Mouse (Mus musculus) monocyte, adult 5-6 weeks (primary cell): Measurements from ENCODE around the gene Pign. TPM values are rescaled to one million over a fixed set of nuclear protein-coding genes. Genes with fewer than 3 reads are reported as not detected.

ENCODE experiments used
- ATAC-seq: fragments of 153-309, 156-312 bp; replicated peaks from 2 replicates; pipeline ENCODE4 v1.8.0; 2017; ENCODE audit warnings: mild to moderate bottlenecking; ENCODE audit not compliant: low TSS enrichment, insufficient number of reproducible peaks, severe bottlenecking, poor library complexity, low FRiP score
- total RNA-seq: library from RNA; stranded (forward); fragments of 200-1000, 200-491, 200-594 nt; gene quantifications from 3 replicates; pipeline ENCODE4 v1.2.3, GENCODE M21; 2017

The Pign gene
- 23.6 to 55.7 TPM (median 29.9 TPM) in 3 replicates for total RNA-seq

DNA sequence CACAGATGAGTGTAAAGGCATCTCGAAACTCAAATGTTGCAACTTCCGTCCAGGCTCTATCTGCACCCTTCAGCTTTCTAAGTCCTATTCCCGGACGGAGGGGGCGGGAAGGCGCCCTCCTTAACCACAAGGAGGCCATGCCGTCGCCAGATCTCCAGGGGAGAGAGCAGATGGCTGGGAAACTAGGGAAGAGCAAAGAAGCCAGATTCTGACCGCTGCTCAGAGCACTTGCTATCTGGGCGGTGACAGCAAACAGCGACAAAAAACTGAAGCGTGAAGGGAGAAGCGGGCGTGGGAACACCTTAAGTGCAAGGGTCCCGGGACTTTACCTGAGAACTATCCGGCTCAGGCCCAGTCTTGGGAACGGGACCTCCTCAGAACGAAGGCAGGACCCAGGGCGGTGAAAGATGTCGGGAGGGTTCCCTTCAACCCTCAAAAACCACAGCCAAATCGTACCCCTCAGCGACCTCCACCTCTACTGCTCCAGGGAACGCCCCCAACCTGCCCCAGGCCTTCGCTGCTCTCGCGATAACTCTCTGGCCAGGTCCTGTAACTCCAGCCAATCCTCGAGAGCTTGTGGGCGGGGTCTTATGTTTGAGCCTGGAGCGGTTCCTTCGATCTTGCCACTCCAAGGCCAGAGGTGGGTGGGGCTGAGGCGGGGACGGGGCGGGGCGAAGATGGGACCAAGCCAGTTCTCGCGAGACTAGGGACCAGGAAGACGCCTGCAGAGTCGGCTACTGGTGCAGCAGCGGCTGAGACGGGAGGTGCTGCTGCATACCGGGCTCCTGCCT is at the start of gene Pign, which contains the start of gene Relch:
Gene Pign (minus strand): TSS at position 507 of the 791 bp plus-strand sequence.
Gene Relch (plus strand): TSS at position 691 of the 791 bp plus-strand sequence.
- peak; percentile 98 for ATAC-seq

GRCm38 (mm10) chr1:105712822-105713221 is 49.3 kb upstream of the Pign start:
- no peak for ATAC-seq

DNA sequence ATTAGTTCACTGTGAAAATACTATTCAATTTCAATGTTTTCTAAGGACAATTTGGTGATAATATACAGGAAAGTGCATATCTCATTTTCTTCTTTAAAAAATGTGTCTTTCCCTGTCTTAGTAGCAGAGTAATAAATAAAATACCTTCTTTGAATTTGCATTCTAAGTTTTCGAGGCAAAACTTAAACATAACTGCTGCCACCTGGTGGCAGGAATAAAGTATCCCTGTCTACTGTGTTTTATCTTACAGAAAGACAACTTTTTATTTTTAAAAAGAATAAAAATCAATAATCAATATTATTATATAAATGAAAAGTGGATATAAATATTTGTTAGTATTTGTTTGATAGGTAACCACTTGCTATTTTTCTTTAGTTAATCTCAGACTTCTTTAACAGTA is 47.8 kb upstream of the Pign start:
- ATAC-seq: no peak

- no peak for ATAC-seq
Observed at GRCm38 (mm10) chr1:105709415-105709814, 45.9 kb upstream of the Pign start.

- no peak for ATAC-seq
Observed at GRCm38 (mm10) chr1:105700984-105701530, 37.6 kb upstream of the Pign start.

- ATAC-seq: no peak
Observed at GRCm38 (mm10) chr1:105695581-105695980, 32.1 kb upstream of the Pign start.

DNA sequence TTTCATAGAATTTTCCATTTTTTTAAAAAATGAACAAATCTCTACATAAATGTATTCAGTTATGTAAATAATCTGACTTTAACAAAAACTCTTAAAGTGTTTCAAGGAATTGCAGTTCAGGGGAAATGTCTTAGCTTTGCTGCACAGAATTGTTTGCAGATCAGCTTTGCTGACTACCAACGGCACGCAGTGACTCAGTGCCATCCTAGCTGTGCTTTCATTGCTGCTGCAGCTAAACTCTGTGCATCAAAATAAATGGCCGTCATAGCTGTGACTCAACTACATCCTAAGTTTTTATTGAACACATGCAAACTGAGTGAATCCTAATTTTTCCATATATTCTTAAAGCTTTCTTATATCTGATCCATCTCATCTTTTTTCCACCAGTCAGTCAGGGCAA is 22.0 kb upstream of the Pign start:
- ATAC-seq: no peak

- peak; percentile 70; the same call in 1 of the 2 replicates for ATAC-seq
Observed at GRCm38 (mm10) chr1:105680587-105680986, 17.1 kb upstream of the Pign start.

DNA sequence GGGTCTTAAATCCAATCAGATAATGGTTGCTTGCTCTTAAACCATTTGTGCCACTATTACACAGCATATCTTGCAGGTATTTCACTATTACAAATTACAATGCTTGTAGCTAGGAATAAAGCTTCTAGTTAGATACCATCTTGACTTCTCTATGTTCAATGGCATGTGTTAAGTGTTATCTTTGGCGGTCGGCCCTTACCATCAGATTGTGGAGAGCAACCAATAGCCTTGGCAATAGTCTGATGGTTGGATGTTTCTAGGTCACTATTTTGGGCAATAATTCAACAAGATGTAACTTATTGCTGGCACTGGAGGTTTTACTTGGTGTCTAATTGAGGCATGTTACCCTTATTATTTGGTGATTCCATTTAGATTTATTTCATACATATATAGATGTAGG is 11.3 kb upstream of the Pign start:
- no peak for ATAC-seq

GRCm38 (mm10) chr1:105669700-105670099 is 6.2 kb upstream of the Pign start:
- ATAC-seq: no peak

- peak; percentile 12; the same call in 1 of the 2 replicates for ATAC-seq
Observed at GRCm38 (mm10) chr1:105663962-105664812, 710 bp upstream of the Pign start.

GRCm38 (mm10) chr1:105662820-105663170 is 682 bp downstream of the Pign start:
- ATAC-seq: no peak

GRCm38 (mm10) chr1:105660015-105660414 is 3.5 kb downstream of the Pign start:
- ATAC-seq: 0 out of 2 replicates have a peak, but pooled peaks have one; percentile 33

GRCm38 (mm10) chr1:105653981-105654380 is 9.5 kb downstream of the Pign start:
- ATAC-seq: no peak

GRCm38 (mm10) chr1:105650650-105651049 is 12.8 kb downstream of the Pign start:
- no peak for ATAC-seq

DNA sequence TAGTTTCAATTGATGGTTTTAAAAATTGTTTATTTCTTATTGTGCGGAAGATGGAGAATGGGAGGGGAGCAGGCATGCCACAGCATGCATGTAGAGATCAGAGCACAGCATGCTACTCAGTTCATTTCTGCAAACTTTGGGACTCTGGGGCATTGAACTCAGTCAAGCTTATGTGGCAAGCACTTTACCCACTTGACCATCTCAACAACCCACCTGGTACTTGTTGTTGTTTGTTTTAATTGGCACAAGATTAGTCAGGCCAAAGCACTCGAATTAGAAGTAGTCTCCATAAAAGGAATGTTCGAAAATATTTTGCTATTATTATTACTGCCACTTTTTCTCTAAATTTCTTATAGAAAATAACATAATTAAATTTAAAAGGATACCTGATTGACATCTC is 19.4 kb downstream of the Pign start:
- no peak for ATAC-seq

DNA sequence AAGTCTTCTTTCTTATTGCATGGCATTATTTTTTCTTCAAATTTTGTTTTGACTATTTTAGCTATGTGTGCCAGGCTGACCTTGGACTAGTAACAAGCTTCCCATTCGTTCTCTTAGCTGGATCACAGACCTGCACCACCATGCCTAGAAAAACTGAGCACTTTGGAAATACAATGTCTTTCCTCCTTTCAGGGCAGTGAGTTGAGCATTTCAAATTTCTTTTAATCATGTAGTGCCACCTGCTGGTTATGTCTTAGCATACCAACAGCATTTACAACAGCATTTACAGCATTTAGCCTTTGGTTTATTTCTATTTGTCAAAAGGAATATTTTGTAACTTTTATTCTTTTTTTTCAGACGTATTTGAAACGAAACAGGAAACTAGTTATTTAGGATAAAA is 33.0 kb downstream of the Pign start:
- ATAC-seq: no peak

GRCm38 (mm10) chr1:105589673-105590072 is 73.8 kb downstream of the Pign start:
- no peak for ATAC-seq

- no peak for ATAC-seq
Observed at GRCm38 (mm10) chr1:105588697-105589096, 74.8 kb downstream of the Pign start.
